Mouse (Mus musculus): Measurements from ENCODE around the gene Shisa5. TPM values are rescaled to one million over a fixed set of nuclear protein-coding genes. Genes with fewer than 3 reads are reported as not detected.

Gene Shisa5
- polyA plus RNA-seq, 1 experiment = 83.1 TPM

- DNase-seq (ENCODE audit: low read depth) = peak; percentile 98
These were observed 35.6 kb downstream of the Shisa5 start, which contains the start of gene Atrip for GRCm38 (mm10) chr9:109073661-109074573. Atrip (minus strand) TSS chr9:109074124.

DNA sequence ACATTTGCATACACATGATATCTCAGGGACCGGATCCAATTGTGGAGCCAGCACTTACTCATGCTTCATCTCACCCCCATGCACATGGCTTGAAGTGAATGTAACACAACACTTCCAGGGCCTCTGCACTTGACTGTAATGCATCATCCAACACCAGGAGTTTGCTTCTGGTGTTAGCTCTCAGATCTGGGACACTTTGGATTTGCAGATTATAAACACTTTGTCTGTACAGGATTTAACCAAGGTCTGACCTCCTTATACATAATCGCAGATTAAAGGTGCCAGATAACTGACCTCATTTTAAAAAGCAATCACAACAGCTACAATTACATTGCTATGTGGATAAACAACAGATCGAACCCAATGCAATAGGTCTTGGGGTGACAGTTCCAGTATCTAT is 42.2 kb downstream of the Shisa5 start:
- DNase-seq (ENCODE audit: low read depth) = no peak

More at GRCm38 (mm10) chr9:109073661-109074573, 35.6 kb downstream of the Shisa5 start, which contains the start of gene Atrip:
- TF ChIP-seq POLR2A (IDR thresholded peaks at IDR 0.05; ENCODE audit: borderline replicate concordance, extremely low read depth, insufficient read depth, insufficient read length, poor library complexity, severe bottlenecking) = no peak; the same call in 1 of the 2 replicates
- no peak for TF ChIP-seq CTCF (IDR thresholded peaks at IDR 0.05; ENCODE audit: borderline replicate concordance, extremely low read depth, insufficient read depth, insufficient read length)

GRCm38 (mm10) chr9:109081749-109082123 is 43.4 kb downstream of the Shisa5 start:
- DNase-seq (ENCODE audit: low read depth) = no peak
- TF ChIP-seq POLR2A (IDR thresholded peaks at IDR 0.05; ENCODE audit: borderline replicate concordance, extremely low read depth, insufficient read depth, insufficient read length, poor library complexity, severe bottlenecking) (no peak), CTCF (IDR thresholded peaks at IDR 0.05; ENCODE audit: borderline replicate concordance, extremely low read depth, insufficient read depth, insufficient read length) (no peak)

More for the DNA sequence above, 42.2 kb downstream of the Shisa5 start:
- TF ChIP-seq CTCF (IDR thresholded peaks at IDR 0.05; ENCODE audit: borderline replicate concordance, extremely low read depth, insufficient read depth, insufficient read length) (no peak), POLR2A (IDR thresholded peaks at IDR 0.05; ENCODE audit: borderline replicate concordance, extremely low read depth, insufficient read depth, insufficient read length, poor library complexity, severe bottlenecking) (no peak)

- TF ChIP-seq POLR2A (IDR thresholded peaks at IDR 0.05; ENCODE audit: borderline replicate concordance, extremely low read depth, insufficient read depth, insufficient read length, poor library complexity, severe bottlenecking) (peak; percentile 56; the same call in 1 of the 2 replicates), CTCF (IDR thresholded peaks at IDR 0.05; ENCODE audit: borderline replicate concordance, extremely low read depth, insufficient read depth, insufficient read length) (no peak)
- peak; percentile 97 for DNase-seq (ENCODE audit: low read depth)
These were observed 43.9 kb downstream of the Shisa5 start, which contains the start of the genes Ccdc51 and Tma7 for GRCm38 (mm10) chr9:109082124-109082800. Ccdc51 (plus strand) TSS chr9:109082493. Tma7 (minus strand) TSS chr9:109082587.

- peak; percentile 78 for DNase-seq (ENCODE audit: low read depth)
These were observed 46.6 kb downstream of the Shisa5 start for GRCm38 (mm10) chr9:109084922-109085321.

DNA sequence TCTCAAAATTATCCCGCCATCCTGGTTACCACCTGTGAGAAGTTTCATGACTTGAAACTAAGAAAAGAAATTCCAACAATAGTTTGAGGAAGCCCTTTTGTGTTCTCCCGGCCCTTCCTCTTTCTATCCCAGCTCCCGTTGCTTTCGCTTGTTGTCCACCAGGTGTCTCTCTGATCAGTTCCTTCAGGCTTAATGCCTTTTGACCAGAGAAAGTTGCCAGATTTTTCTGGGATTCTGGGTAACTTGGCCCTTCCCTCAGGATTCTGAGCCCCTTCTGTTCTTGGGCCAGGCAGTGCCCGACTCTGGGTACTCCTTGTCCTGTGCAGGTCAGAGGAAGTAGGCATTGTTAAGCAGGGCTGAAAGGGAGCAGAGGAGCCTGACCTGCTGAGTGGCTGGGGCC is 49.6 kb downstream of the Shisa5 start:
- TF ChIP-seq CTCF (IDR thresholded peaks at IDR 0.05; ENCODE audit: borderline replicate concordance, extremely low read depth, insufficient read depth, insufficient read length) = peak; percentile 69; the same call in 1 of the 2 replicates
- TF ChIP-seq POLR2A (IDR thresholded peaks at IDR 0.05; ENCODE audit: borderline replicate concordance, extremely low read depth, insufficient read depth, insufficient read length, poor library complexity, severe bottlenecking) = no peak

More at GRCm38 (mm10) chr9:109084922-109085321, 46.6 kb downstream of the Shisa5 start:
- TF ChIP-seq CTCF (IDR thresholded peaks at IDR 0.05; ENCODE audit: borderline replicate concordance, extremely low read depth, insufficient read depth, insufficient read length) (peak; percentile 60; the same call in 1 of the 2 replicates), POLR2A (IDR thresholded peaks at IDR 0.05; ENCODE audit: borderline replicate concordance, extremely low read depth, insufficient read depth, insufficient read length, poor library complexity, severe bottlenecking) (no peak)

DNA sequence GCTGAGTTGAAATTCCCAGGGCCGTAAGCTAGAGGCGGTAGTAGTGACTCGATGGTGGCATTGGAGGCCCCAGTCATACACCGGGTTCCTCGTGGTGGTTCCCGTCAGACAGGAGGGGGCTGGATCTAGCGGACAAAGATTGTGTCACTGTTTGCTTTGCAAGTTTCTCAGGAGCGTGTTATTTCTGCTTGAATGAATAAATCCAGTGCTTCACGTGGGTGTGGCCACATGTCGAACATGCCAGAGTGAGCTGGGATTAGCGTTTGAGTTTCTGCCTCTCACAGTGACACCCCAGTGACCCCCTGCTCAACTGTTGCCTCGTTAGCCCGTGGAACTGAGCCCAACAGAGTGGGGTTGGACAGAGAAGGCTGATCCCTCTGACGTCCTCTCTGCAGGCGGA is 52.1 kb downstream of the Shisa5 start:
- TF ChIP-seq CTCF (IDR thresholded peaks at IDR 0.05; ENCODE audit: borderline replicate concordance, extremely low read depth, insufficient read depth, insufficient read length) = no peak
- no peak for TF ChIP-seq POLR2A (IDR thresholded peaks at IDR 0.05; ENCODE audit: borderline replicate concordance, extremely low read depth, insufficient read depth, insufficient read length, poor library complexity, severe bottlenecking)
- DNase-seq (ENCODE audit: low read depth) = peak; percentile 55

More for the DNA sequence above, 49.6 kb downstream of the Shisa5 start:
- DNase-seq (ENCODE audit: low read depth) = peak; percentile 68

DNA sequence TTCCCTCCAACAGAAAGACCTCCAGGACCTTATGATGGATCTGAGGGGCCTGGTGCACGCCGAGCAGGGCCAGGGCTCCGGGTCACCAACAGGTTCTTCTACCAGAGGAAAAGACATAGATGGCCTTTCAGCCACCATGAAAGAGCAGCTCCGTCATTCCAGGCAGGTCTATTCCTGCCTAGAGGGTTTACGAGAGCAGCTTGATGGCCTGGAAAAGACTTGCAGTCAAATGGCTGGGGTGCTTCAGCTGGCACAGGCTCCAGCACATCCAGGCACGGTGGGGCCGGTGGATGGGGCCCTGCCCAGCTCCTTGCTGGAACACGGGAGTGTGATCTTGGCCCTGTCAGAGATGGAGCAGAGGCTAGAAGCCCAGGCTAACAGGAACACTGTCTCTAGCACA is 53.4 kb downstream of the Shisa5 start:
- DNase-seq (ENCODE audit: low read depth) = no peak
- TF ChIP-seq POLR2A (IDR thresholded peaks at IDR 0.05; ENCODE audit: borderline replicate concordance, extremely low read depth, insufficient read depth, insufficient read length, poor library complexity, severe bottlenecking) (no peak), CTCF (IDR thresholded peaks at IDR 0.05; ENCODE audit: borderline replicate concordance, extremely low read depth, insufficient read depth, insufficient read length) (no peak)

DNA sequence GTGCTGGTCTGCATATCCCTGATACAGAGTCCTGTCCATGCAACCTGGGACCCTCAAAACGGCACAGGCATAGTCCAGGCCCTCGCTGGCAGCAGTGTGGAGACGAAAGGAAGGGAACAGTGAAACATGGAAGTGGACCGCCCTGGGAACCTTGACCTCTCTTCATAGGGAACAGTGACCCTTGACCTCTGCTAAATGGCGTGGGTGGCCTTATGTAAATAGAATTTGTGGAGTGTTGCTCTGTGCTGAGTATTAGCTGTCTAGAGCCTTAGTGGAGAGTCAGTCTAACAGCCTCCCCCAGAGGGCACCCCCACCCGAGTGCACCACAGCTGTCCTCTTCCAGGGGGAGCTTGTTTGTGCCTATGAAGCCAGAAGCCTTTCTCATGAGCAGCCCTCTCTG is 54.4 kb downstream of the Shisa5 start:
- TF ChIP-seq POLR2A (IDR thresholded peaks at IDR 0.05; ENCODE audit: borderline replicate concordance, extremely low read depth, insufficient read depth, insufficient read length, poor library complexity, severe bottlenecking) = no peak
- no peak for TF ChIP-seq CTCF (IDR thresholded peaks at IDR 0.05; ENCODE audit: borderline replicate concordance, extremely low read depth, insufficient read depth, insufficient read length)

GRCm38 (mm10) chr9:109093786-109094552 is 55.6 kb downstream of the Shisa5 start:
- no peak for TF ChIP-seq POLR2A (IDR thresholded peaks at IDR 0.05; ENCODE audit: borderline replicate concordance, extremely low read depth, insufficient read depth, insufficient read length, poor library complexity, severe bottlenecking)
- no peak for TF ChIP-seq CTCF (IDR thresholded peaks at IDR 0.05; ENCODE audit: borderline replicate concordance, extremely low read depth, insufficient read depth, insufficient read length)
- peak; percentile 9 for DNase-seq (ENCODE audit: low read depth)

More for the DNA sequence above, 54.4 kb downstream of the Shisa5 start:
- no peak for DNase-seq (ENCODE audit: low read depth)

All from brain, embryonic 14.5 days (tissue).